Mouse (Mus musculus) cerebellum, adult 2 months (tissue): Measurements from ENCODE around the gene Kctd15.

Experiments used
- CTCF ChIP-seq: fragments of 200-500 bp; IDR thresholded peaks from 2 replicates; pipeline ENCODE4 v1.5.1; 2011; ENCODE audit warnings: low read depth, mild to moderate bottlenecking, control low read depth, low read length, moderate library complexity, borderline replicate concordance; ENCODE audit not compliant: insufficient read depth
- POLR2A ChIP-seq: fragments of 200-500 bp; IDR thresholded peaks from 2 replicates; pipeline ENCODE4 v1.6.1; 2011; ENCODE audit warnings: low read length, control low read depth, borderline replicate concordance; ENCODE audit not compliant: insufficient read depth

DNA sequence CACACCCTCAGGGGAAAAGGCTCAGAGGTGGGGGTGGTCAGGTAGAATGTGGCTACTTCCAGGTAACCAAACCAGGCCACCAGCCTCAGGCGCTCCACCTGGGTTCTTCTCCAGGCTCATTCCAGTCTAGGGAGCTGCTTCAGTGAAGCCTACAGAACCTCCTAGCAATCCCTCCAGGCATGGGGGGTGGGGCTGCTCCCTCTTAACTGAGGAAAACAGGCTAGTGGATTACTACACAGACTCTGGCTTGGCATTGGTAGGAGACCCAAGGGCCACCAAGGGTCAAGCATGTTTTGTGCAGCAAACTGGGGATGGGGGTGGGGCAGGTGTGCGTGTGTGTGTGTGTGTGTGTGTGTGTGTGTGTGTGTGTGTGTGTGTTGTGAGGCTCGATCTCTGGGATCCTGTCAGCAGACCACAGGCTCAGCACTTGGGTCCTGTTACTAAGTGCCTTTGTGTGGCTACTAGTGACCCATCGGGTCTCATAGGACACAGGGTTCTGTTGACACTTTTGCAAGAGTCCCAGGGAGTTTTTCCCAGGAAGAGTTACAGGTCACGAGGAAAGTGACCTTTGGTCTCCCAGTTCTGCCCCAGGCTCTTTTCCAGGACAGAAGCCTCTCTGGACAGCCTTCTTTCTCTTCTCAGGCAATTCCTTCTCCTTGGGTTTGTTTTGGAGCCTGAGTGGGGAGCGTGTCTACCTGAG lies 3.0 kb upstream of the Kctd15 start:
- no peak for TF ChIP-seq CTCF
- no peak for TF ChIP-seq POLR2A
